Mouse (Mus musculus) embryonic facial prominence, embryonic 10.5 days (tissue): Measurements from ENCODE around the gene Pde4d. TPM values are rescaled to one million over a fixed set of nuclear protein-coding genes. Genes with fewer than 3 reads are reported as not detected.
A peak's percentile ranks its signal among the peaks of the same experiment; 100 is the strongest.
"Not testable (repeated sequence)": the region's sequence is repeated elsewhere in the genome, so short reads cannot be mapped to it uniquely, and the experiment has no call there.

Experiments used
- DNase-seq: peaks from one replicate; pipeline ENCODE4 v3.0.0-alpha.2; 2017; ENCODE audit warnings: low spot score
- H3K27ac ChIP-seq: fragments of 300-500 bp; sonication (generic); replicated peaks from 2 replicates; pipeline ENCODE4 v1.5.1; 2016; ENCODE audit warnings: mild to moderate bottlenecking
- H3K27me3 ChIP-seq: fragments of 300-500 bp; sonication (generic); replicated peaks from 2 replicates; pipeline ENCODE4 v1.6.1; 2016; ENCODE audit warnings: low read depth, mild to moderate bottlenecking; ENCODE audit not compliant: poor library complexity, severe bottlenecking
- H3K36me3 ChIP-seq: fragments of 300-500 bp; sonication (generic); replicated peaks from 2 replicates; pipeline ENCODE4 v1.6.1; 2016; ENCODE audit warnings: mild to moderate bottlenecking, moderate library complexity
- H3K4me1 ChIP-seq: fragments of 300-500 bp; sonication (generic); 2 replicates; pipeline ENCODE4 v1.6.1; 2016
- H3K4me3 ChIP-seq: fragments of 300-500 bp; sonication (generic); 2 replicates; pipeline ENCODE4 v1.5.1; 2016; ENCODE audit warnings: mild to moderate bottlenecking, moderate library complexity
- H3K9me3 ChIP-seq: fragments of 300-500 bp; sonication (generic); 2 replicates; pipeline ENCODE4 v1.6.1; 2016; ENCODE audit warnings: mild to moderate bottlenecking
- WGBS: fragments of 180-500 bp; shearing (Covaris S2); methylation state at CpG from one replicate; pipeline ENCODE4 v1.1.7; 2016; 5-methylcytosine and 5-hydroxymethylcytosine counted together
- polyA plus RNA-seq: library from polyadenylated mRNA; unstranded; fragments of >200 nt; fragmentation: Nextera tagmentation; extraction: Ambion mirVana; gene quantifications from 2 replicates; pipeline ENCODE4 v1.2.1, GENCODE M21; 2016

Gene Pde4d
- polyA plus RNA-seq, 1 experiment from 2014 or later: 19.7 TPM

DNA sequence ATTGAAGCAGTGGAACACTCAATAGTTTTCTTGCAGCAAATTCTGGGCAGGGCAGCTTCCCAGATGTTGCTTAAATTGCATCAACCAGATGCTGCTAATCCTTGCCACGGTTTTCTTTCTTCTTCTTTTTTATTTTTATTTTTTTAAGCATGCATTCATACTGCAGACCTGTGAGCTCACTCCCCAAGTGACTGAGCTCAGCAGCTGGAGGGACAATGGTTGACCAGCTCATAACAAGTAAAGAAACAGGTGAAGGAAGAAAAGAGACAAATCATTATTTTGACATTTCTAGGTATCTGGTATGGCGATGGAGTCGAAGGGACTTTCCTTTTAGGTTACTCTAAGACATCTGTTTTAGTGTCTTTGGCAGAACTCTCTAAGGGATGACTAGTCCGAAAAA is 308.6 kb downstream of the Pde4d start:
- H3K36me3 ChIP-seq: no peaks in the 10 kb centered on the region
- no peaks in the 10 kb centered on the region for H3K4me1 ChIP-seq
- DNase-seq: no peak
- no peaks in the 10 kb centered on the region for H3K27me3 ChIP-seq
- no peak overlapping the region for H3K4me3 ChIP-seq
- H3K9me3 ChIP-seq: no peaks in the 10 kb centered on the region
- no peak overlapping the region for H3K27ac ChIP-seq
- 78% methylated on average over 4 of the region's 4 CpGs for WGBS

GRCm38 (mm10) chr13:108759140-108759539 is 309.4 kb downstream of the Pde4d start:
- Histone ChIP-seq H3K27me3 (no peaks in the 10 kb centered on the region), H3K4me1 (no peaks in the 10 kb centered on the region), H3K9me3 (no peaks in the 10 kb centered on the region), H3K4me3 (no peak overlapping the region), H3K36me3 (no peaks in the 10 kb centered on the region), H3K27ac (no peak overlapping the region)
- 84% methylated on average over 4 of the region's 4 CpGs for WGBS
- no peak for DNase-seq

DNA sequence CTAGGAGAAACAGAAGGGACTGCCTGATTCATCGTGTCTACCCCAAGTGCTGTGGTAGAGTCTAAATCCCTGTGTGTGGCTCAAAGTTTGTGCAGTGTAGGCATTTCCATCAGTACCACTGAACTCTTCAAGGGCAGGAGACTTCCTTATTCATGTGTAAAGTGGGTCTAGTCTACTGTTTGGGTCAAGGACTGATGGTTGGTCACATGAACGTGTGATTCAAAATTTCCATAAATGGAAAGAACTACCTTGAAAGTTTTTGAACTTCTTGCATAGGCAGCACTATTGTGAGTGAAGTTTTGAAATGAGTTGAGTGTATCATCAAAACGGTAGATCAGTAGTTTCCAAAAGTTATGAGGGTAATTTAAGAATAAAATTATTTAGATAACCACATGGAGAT is 313.5 kb downstream of the Pde4d start:
- DNase-seq: no peak
- Histone ChIP-seq H3K36me3 (no peaks in the 10 kb centered on the region), H3K4me3 (no peak overlapping the region), H3K27ac (no peak overlapping the region), H3K4me1 (no peaks in the 10 kb centered on the region), H3K9me3 (no peaks in the 10 kb centered on the region), H3K27me3 (no peaks in the 10 kb centered on the region)
- WGBS: 91% methylated on average over 3 of the region's 3 CpGs

DNA sequence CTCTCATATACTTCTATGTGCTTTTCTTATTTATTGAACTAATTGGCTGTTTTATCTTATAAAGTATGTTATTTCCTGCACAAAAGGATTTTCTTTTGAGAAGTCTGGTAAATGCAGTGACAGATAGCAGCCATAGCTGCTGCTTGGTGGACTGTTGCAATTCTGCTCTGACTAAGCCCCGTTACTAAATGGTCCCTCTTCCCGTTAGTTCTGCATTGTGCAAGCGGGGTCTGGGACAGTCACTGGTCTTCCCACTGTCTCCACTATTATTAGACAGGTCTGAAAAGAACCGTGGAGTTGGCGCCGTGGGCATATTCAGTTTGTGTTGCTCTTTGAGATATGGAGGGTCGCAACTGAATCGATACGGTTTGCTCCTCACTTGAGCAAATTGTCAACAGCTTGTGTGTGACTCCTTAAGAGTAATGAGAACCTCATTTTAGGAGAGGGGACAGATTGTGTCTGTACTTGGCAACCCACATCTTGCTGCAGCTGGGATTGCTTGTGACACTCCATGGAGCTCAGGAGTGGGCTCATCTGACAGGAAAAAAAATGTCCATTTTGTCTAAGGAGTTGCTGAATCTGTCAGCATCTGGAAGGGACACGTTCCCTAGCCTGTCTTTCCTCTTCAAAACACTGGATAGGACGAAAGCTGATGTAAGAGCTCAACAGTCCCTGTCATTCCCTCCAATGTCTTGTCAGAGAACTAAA is 316.4 kb downstream of the Pde4d start:
- no peak for DNase-seq
- no peaks in the 10 kb centered on the region for H3K4me1 ChIP-seq
- H3K9me3 ChIP-seq: no peaks in the 10 kb centered on the region
- no peaks in the 10 kb centered on the region for H3K27me3 ChIP-seq
- 78% methylated on average over 11 of the region's 11 CpGs for WGBS
- no peak overlapping the region for H3K27ac ChIP-seq
- H3K4me3 ChIP-seq: no peak overlapping the region
- no peaks in the 10 kb centered on the region for H3K36me3 ChIP-seq

GRCm38 (mm10) chr13:108769465-108770056 is 319.8 kb downstream of the Pde4d start:
- Histone ChIP-seq H3K4me1 (no peaks in the 10 kb centered on the region), H3K9me3 (no peaks in the 10 kb centered on the region), H3K27ac (no peak overlapping the region), H3K36me3 (no peaks in the 10 kb centered on the region), H3K27me3 (no peaks in the 10 kb centered on the region), H3K4me3 (no peak overlapping the region)
- WGBS: 83% methylated on average over 3 of the region's 3 CpGs
- no peak for DNase-seq

- Histone ChIP-seq H3K27ac (no peak overlapping the region), H3K4me3 (no peak overlapping the region), H3K36me3 (no peaks in the 10 kb centered on the region), H3K4me1 (no peaks in the 10 kb centered on the region), H3K9me3 (no peaks in the 10 kb centered on the region), H3K27me3 (no peaks in the 10 kb centered on the region)
- WGBS: 65% methylated on average over 3 of the region's 3 CpGs
- DNase-seq: no peak
Observed at GRCm38 (mm10) chr13:108772386-108772785, 322.6 kb downstream of the Pde4d start.

- WGBS: 81% methylated on average over 1 of the region's 1 CpGs
- no peaks in the 10 kb centered on the region for H3K9me3 ChIP-seq
- H3K4me1 ChIP-seq: no peaks in the 10 kb centered on the region
- no peaks in the 10 kb centered on the region for H3K27me3 ChIP-seq
- no peaks in the 10 kb centered on the region for H3K36me3 ChIP-seq
- no peak overlapping the region for H3K27ac ChIP-seq
- DNase-seq: no peak
- no peak overlapping the region for H3K4me3 ChIP-seq
Observed at GRCm38 (mm10) chr13:108774981-108775380, 325.2 kb downstream of the Pde4d start.

- 79% methylated on average over 7 of the region's 7 CpGs for WGBS
- Histone ChIP-seq H3K4me3 (no peak overlapping the region), H3K27ac (no peak overlapping the region), H3K36me3 (no peaks in the 10 kb centered on the region), H3K27me3 (no peaks in the 10 kb centered on the region), H3K9me3 (no peaks in the 10 kb centered on the region), H3K4me1 (no peaks in the 10 kb centered on the region)
- DNase-seq: no peak
Observed at GRCm38 (mm10) chr13:108775882-108776281, 326.1 kb downstream of the Pde4d start.

GRCm38 (mm10) chr13:108797620-108798019 is 347.9 kb downstream of the Pde4d start:
- not testable (repeated sequence) for H3K27me3 ChIP-seq, H3K4me3 ChIP-seq, H3K9me3 ChIP-seq, H3K36me3 ChIP-seq, H3K27ac ChIP-seq, H3K4me1 ChIP-seq, DNase-seq
- WGBS: 81% methylated on average over 3 of the region's 3 CpGs

GRCm38 (mm10) chr13:108809191-108809590 is 359.4 kb downstream of the Pde4d start:
- no peak for DNase-seq
- 91% methylated on average over 7 of the region's 7 CpGs for WGBS
- H3K9me3 ChIP-seq: no peaks in the 10 kb centered on the region

GRCm38 (mm10) chr13:108812956-108813355 is 363.2 kb downstream of the Pde4d start:
- 51% methylated on average over 3 of the region's 3 CpGs for WGBS
- Histone ChIP-seq H3K9me3 (no peaks in the 10 kb centered on the region), H3K4me3 (no peak overlapping the region), H3K27me3 (no peaks in the 10 kb centered on the region), H3K36me3 (no peaks in the 10 kb centered on the region), H3K4me1 (no peaks in the 10 kb centered on the region), H3K27ac (no peak overlapping the region)
- DNase-seq: peak; percentile 35

More at GRCm38 (mm10) chr13:108809191-108809590, 359.4 kb downstream of the Pde4d start:
- Histone ChIP-seq H3K27ac (no peak overlapping the region), H3K4me3 (no peak overlapping the region), H3K4me1 (no peaks in the 10 kb centered on the region), H3K36me3 (no peaks in the 10 kb centered on the region), H3K27me3 (no peaks in the 10 kb centered on the region)

DNA sequence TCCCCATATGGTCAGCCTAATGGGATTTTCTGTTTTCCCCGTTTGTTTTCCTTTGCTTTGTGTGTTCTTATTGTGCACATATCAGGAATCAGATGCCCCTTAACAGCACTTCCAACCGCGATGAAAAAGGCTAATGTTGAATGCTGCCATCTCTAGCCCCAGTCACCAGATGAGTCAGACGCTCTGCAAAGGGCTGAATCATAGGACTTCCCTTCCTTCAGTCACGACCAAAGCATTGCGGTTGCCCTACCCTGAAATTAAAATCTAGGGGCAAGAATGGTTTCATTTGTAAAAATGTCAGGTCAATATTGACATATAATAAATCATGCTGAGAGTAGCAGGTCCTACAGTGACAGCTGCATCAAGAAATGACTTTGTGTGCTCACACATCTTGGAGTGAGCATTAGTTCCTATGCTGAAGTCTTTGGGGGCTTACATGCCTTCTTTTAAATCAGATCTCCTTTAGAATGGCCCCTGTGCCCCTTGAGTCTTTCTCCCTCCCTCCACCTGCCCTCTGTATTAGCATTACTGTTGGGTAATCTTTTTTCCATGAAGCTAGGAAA is 370.2 kb downstream of the Pde4d start:
- 82% methylated on average over 6 of the region's 6 CpGs for WGBS
- DNase-seq: no peak

DNA sequence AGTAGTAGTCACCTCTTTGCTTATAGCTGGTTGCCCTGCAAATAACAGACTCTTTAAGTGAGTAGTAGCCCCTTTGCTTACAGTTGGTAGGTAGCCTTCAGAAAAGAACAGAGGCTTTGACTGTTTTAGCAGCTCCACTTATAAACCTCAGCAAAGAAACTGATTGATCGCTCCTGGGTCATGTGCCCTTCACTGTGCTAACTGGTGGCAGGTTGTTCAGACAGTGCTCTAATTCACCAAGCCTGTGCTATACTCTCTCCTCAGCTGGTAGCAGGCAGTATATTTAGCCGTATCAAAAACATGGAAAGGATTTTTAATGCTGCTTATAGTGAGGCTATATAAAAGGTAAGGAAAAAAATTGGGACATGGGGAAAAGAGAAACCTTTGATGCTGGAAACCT is 370.7 kb downstream of the Pde4d start:
- WGBS: 89% methylated on average over 2 of the region's 2 CpGs
- no peak for DNase-seq
- Histone ChIP-seq H3K9me3 (no peaks in the 10 kb centered on the region), H3K4me1 (no peaks in the 10 kb centered on the region), H3K36me3 (no peaks in the 10 kb centered on the region), H3K4me3 (no peak overlapping the region), H3K27me3 (no peaks in the 10 kb centered on the region), H3K27ac (no peak overlapping the region)

More for the DNA sequence above, 370.2 kb downstream of the Pde4d start:
- no peaks in the 10 kb centered on the region for H3K4me1 ChIP-seq
- H3K27ac ChIP-seq: no peak overlapping the region
- H3K27me3 ChIP-seq: no peaks in the 10 kb centered on the region
- H3K9me3 ChIP-seq: no peaks in the 10 kb centered on the region
- H3K4me3 ChIP-seq: no peak overlapping the region
- no peaks in the 10 kb centered on the region for H3K36me3 ChIP-seq
